Mouse (Mus musculus): ENCODE results near the gene Vps13c. TPM values are rescaled to one million over a fixed set of nuclear protein-coding genes. Genes with fewer than 3 reads are reported as not detected.

Gene Vps13c
- polyA plus RNA-seq, 1 experiment from 2014 or later: 6.6 TPM

- Histone ChIP-seq H3K9ac (no peak overlapping the region), H3K36me3 (ENCODE audit: insufficient read depth) (no peaks in the 10 kb centered on the region), H3K4me1 (ENCODE audit: insufficient read depth) (peaks cover 16% of the 10 kb centered on the region), H3K27me3 (ENCODE audit: insufficient read depth, low read length) (no peaks in the 10 kb centered on the region), H3K4me3 (ENCODE audit: low read depth, low read length) (no peak overlapping the region), H3K27ac (ENCODE audit: low read depth) (no peak overlapping the region), H3K9me3 (ENCODE audit: low read depth, low read length) (no peaks in the 10 kb centered on the region; the same call in 1 of the 2 replicates), H3K4me2 (no peak overlapping the region)
- TF ChIP-seq CTCF (IDR thresholded peaks at IDR 0.05; ENCODE audit: low read depth): no peak
- WGBS: 72% methylated on average over 2 of the region's 2 CpGs
- DNase-seq: no peak
- no peak for ATAC-seq (ENCODE audit: insufficient read depth)
Measured at GRCm38 (mm10) chr9:67816172-67816928, 23.8 kb upstream of the Vps13c start.

GRCm38 (mm10) chr9:67817898-67818667 lies 22.1 kb upstream of the Vps13c start:
- 12% methylated on average over 10 of the region's 10 CpGs for WGBS
- ATAC-seq (ENCODE audit: insufficient read depth) (peak; percentile 41; the same call in 1 of the 2 replicates), DNase-seq (peak; percentile 46)
- no peaks in the 10 kb centered on the region for H3K9me3 ChIP-seq (ENCODE audit: low read depth, low read length)
- H3K27ac ChIP-seq (ENCODE audit: low read depth): no peak overlapping the region
- H3K4me3 ChIP-seq (ENCODE audit: low read depth, low read length): no peak overlapping the region
- H3K9ac ChIP-seq: no peak overlapping the region
- no peaks in the 10 kb centered on the region for H3K27me3 ChIP-seq (ENCODE audit: insufficient read depth, low read length)
- no peaks in the 10 kb centered on the region for H3K36me3 ChIP-seq (ENCODE audit: insufficient read depth)
- TF ChIP-seq CTCF (IDR thresholded peaks at IDR 0.05; ENCODE audit: low read depth): no peak
- H3K4me1 ChIP-seq (ENCODE audit: insufficient read depth): peaks cover 16% of the 10 kb centered on the region
- no peak overlapping the region for H3K4me2 ChIP-seq

DNA sequence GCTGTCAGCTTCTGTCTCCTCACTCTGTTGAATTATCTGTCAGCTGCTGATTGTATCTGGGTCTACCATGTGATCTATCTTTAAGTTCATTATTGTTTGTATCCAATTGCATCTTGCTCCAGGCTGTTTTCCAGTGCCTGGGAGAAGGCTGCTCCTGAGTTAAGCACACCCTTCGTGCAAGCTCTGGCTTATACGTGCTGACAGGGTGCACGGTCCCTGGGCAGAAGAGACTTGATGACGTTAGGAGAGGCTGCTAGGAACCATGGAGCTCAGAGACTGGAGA lies 21.6 kb upstream of the Vps13c start:
- no peak overlapping the region for H3K27ac ChIP-seq (ENCODE audit: low read depth)
- H3K4me3 ChIP-seq (ENCODE audit: low read depth, low read length): no peak overlapping the region
- no peak for TF ChIP-seq CTCF (IDR thresholded peaks at IDR 0.05; ENCODE audit: low read depth)
- H3K9ac ChIP-seq: no peak overlapping the region
- no peaks in the 10 kb centered on the region for H3K36me3 ChIP-seq (ENCODE audit: insufficient read depth)
- no peak for DNase-seq
- ATAC-seq (ENCODE audit: insufficient read depth): no peak
- peaks cover 16% of the 10 kb centered on the region for H3K4me1 ChIP-seq (ENCODE audit: insufficient read depth)
- H3K9me3 ChIP-seq (ENCODE audit: low read depth, low read length): no peaks in the 10 kb centered on the region
- no peak overlapping the region for H3K4me2 ChIP-seq
- no peaks in the 10 kb centered on the region for H3K27me3 ChIP-seq (ENCODE audit: insufficient read depth, low read length)
- 60% methylated on average over 4 of the region's 4 CpGs for WGBS

DNA sequence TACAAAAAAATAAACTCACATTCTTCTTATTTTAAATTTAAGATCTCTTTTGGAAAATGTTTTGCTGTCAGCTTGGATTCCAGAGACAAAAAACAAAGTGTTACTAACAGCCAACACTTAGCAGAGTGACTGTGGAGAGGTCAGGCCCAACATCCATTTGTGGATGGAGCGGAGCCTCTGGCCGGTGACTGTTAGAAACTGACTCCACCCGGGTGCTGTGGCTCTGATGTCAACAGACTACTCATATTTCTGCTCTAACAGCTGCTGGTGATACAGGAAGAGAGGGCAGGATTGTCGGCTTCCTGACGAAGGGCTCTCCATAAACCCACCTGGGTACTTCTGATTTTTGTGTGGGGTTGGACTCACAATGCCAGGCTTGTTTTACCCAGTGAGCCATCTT lies 17.1 kb upstream of the Vps13c start:
- Histone ChIP-seq H3K36me3 (ENCODE audit: insufficient read depth) (no peaks in the 10 kb centered on the region), H3K4me1 (ENCODE audit: insufficient read depth) (0 out of 2 replicates have a peak, but pooled peaks cover 3% of the 10 kb centered on the region), H3K4me2 (no peak overlapping the region), H3K4me3 (ENCODE audit: low read depth, low read length) (no peak overlapping the region), H3K27me3 (ENCODE audit: insufficient read depth, low read length) (no peaks in the 10 kb centered on the region), H3K9ac (no peak overlapping the region), H3K27ac (ENCODE audit: low read depth) (no peak overlapping the region), H3K9me3 (ENCODE audit: low read depth, low read length) (no peaks in the 10 kb centered on the region)
- 18% methylated on average over 5 of the region's 5 CpGs for WGBS
- TF ChIP-seq CTCF (IDR thresholded peaks at IDR 0.05; ENCODE audit: low read depth): no peak
- ATAC-seq (ENCODE audit: insufficient read depth) (peak; percentile 58; the same call in 1 of the 2 replicates), DNase-seq (peak; percentile 56)

- Histone ChIP-seq H3K9ac (no peak overlapping the region), H3K9me3 (ENCODE audit: low read depth, low read length) (no peaks in the 10 kb centered on the region), H3K4me2 (no peak overlapping the region), H3K4me3 (ENCODE audit: low read depth, low read length) (no peak overlapping the region), H3K27ac (ENCODE audit: low read depth) (no peak overlapping the region), H3K36me3 (ENCODE audit: insufficient read depth) (no peaks in the 10 kb centered on the region), H3K27me3 (ENCODE audit: insufficient read depth, low read length) (peaks cover 17% of the 10 kb centered on the region), H3K4me1 (ENCODE audit: insufficient read depth) (no peaks in the 10 kb centered on the region)
- 84% methylated on average over 7 of the region's 7 CpGs for WGBS
- no peak for ATAC-seq (ENCODE audit: insufficient read depth)
- DNase-seq: no peak
- TF ChIP-seq CTCF (IDR thresholded peaks at IDR 0.05; ENCODE audit: low read depth): peak; percentile 17; the same call in 1 of the 2 replicates
Measured at GRCm38 (mm10) chr9:67825527-67825926, 14.7 kb upstream of the Vps13c start.

- 6% methylated on average over 3 of the region's 3 CpGs for WGBS
- TF ChIP-seq CTCF (IDR thresholded peaks at IDR 0.05; ENCODE audit: low read depth): peak; percentile 79
Measured at GRCm38 (mm10) chr9:67828182-67828581, 12.0 kb upstream of the Vps13c start.

More at GRCm38 (mm10) chr9:67828182-67828581, 12.0 kb upstream of the Vps13c start:
- no peaks in the 10 kb centered on the region for H3K36me3 ChIP-seq (ENCODE audit: insufficient read depth)
- ATAC-seq (ENCODE audit: insufficient read depth): no peak
- peaks cover 11% of the 10 kb centered on the region for H3K4me1 ChIP-seq (ENCODE audit: insufficient read depth)
- H3K4me3 ChIP-seq (ENCODE audit: low read depth, low read length): no peak overlapping the region
- no peak overlapping the region for H3K9ac ChIP-seq
- H3K9me3 ChIP-seq (ENCODE audit: low read depth, low read length): no peaks in the 10 kb centered on the region
- H3K4me2 ChIP-seq: no peak overlapping the region
- peaks cover 38% of the 10 kb centered on the region for H3K27me3 ChIP-seq (ENCODE audit: insufficient read depth, low read length)
- peak; percentile 90 for DNase-seq
- H3K27ac ChIP-seq (ENCODE audit: low read depth): no peak overlapping the region

Measured in lung, embryonic 14.5 days (tissue).